Mouse (Mus musculus): ENCODE measurements around the gene Smc3.

Gene Smc3

GRCm38 (mm10) chr19:53599757-53600539, at the start of gene Smc3:
Gene Smc3, plus strand, starts transcription at chr19:53600398.
- DNase-seq: peak; percentile 99

GRCm38 (mm10) chr19:53550972-53551371, 49.2 kb upstream of the Smc3 start:
- peak; percentile 57 for DNase-seq

- DNase-seq: no peak
Observed at GRCm38 (mm10) chr19:53552216-53552786, 47.9 kb upstream of the Smc3 start.

GRCm38 (mm10) chr19:53552795-53553194, 47.4 kb upstream of the Smc3 start:
- DNase-seq: no peak

- DNase-seq: no peak
Observed at GRCm38 (mm10) chr19:53554402-53554801, 45.8 kb upstream of the Smc3 start.

GRCm38 (mm10) chr19:53554981-53555616, 45.1 kb upstream of the Smc3 start:
- DNase-seq: no peak

GRCm38 (mm10) chr19:53556841-53557240, 43.4 kb upstream of the Smc3 start:
- DNase-seq: no peak

- DNase-seq: no peak
Observed at GRCm38 (mm10) chr19:53557267-53557936, 42.8 kb upstream of the Smc3 start.

- no peak for DNase-seq
Observed at GRCm38 (mm10) chr19:53560436-53560835, 39.8 kb upstream of the Smc3 start.

- DNase-seq: no peak
Observed at GRCm38 (mm10) chr19:53564174-53564573, 36.0 kb upstream of the Smc3 start.

- no peak for DNase-seq
Observed at GRCm38 (mm10) chr19:53565565-53566277, 34.5 kb upstream of the Smc3 start.

- DNase-seq: no peak
Observed at GRCm38 (mm10) chr19:53567864-53568263, 32.3 kb upstream of the Smc3 start.

- no peak for DNase-seq
Observed at GRCm38 (mm10) chr19:53568553-53568952, 31.6 kb upstream of the Smc3 start.

GRCm38 (mm10) chr19:53571056-53571455, 29.1 kb upstream of the Smc3 start:
- DNase-seq: no peak

- DNase-seq: no peak
Observed at GRCm38 (mm10) chr19:53571501-53572428, 28.4 kb upstream of the Smc3 start.

GRCm38 (mm10) chr19:53572607-53573006, 27.6 kb upstream of the Smc3 start:
- no peak for DNase-seq

GRCm38 (mm10) chr19:53573151-53573550, 27.0 kb upstream of the Smc3 start:
- no peak for DNase-seq

GRCm38 (mm10) chr19:53574131-53574530, 26.1 kb upstream of the Smc3 start:
- DNase-seq: no peak

- DNase-seq: no peak
Observed at GRCm38 (mm10) chr19:53574546-53574945, 25.7 kb upstream of the Smc3 start.

GRCm38 (mm10) chr19:53575296-53576010, 24.7 kb upstream of the Smc3 start:
- no peak for DNase-seq

- DNase-seq: no peak
Observed at GRCm38 (mm10) chr19:53576061-53576460, 24.1 kb upstream of the Smc3 start.
